Mouse (Mus musculus) urinary bladder, postnatal 10 days (tissue): ENCODE measurements around the gene Nfam1.

ENCODE experiments used
- DNase-seq: peaks from one replicate; pipeline ENCODE4 v3.0.0; 2022; ENCODE audit warnings: low spot score

The Nfam1 gene

DNA sequence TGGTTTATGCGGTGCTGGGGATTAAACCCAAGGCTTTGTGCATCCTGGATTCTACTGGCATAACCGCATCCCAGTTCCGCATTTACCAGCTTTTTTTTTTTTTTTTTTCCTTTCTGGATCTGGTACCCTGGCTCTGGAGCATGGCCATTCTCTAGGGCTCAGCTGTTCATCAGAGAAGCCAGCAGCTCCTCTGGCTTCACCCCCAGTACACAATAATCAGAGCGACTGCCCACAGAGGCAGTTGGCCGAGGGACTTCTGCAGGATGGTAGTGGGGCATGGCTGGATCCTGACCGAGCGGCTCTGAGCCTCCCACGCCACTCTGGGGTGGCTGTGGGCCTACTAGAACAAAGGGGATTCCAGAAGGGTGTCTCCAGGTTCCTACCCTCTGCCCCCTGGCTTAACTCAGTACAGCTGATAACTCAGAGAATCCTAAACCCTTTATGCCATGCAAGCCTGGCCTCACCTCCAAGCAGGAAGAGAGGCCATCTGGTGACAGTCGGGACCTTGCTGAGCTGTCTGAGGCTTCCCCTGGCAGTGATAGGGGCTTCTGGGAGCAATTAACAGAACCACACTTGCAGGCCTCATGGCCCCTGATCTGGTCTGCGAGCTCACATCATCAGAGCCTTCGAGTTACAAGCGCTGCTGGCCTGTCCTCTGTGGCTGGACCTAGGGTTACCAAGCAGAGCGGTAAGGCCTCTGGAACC lies 40.9 kb downstream of the Nfam1 start:
- no peak for DNase-seq

GRCm38 (mm10) chr15:82989190-82989704 lies 43.9 kb downstream of the Nfam1 start:
- DNase-seq, result no peak

DNA sequence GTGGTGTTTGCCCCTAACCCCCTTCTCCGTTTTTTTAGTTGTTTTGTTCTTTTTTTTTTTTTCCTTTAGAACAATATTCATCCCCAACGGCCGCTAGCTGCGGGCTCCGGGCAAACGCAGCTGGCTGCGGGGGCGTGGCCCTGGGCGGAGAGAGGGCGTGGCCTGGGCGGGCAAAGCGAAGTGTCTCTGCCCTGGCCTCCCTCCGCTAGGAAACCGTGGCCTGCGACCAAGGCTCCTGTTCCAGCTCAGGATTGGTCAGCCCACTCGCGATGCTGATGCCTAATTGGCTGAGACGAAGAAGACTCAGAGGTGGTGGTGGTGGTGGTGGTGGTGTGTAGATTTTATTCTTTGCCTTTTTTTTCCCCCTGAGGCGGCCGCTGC lies 45.4 kb downstream of the Nfam1 start, which contains the start of gene Tcf20:
Tcf20 (minus strand) TSS at position 141 of the 381 bp plus-strand sequence.
- peak; percentile 77 for DNase-seq

GRCm38 (mm10) chr15:82987014-82987731 lies 45.9 kb downstream of the Nfam1 start:
- DNase-seq, result no peak

- no peak for DNase-seq
These were observed 48.5 kb downstream of the Nfam1 start for GRCm38 (mm10) chr15:82984574-82984973.

DNA sequence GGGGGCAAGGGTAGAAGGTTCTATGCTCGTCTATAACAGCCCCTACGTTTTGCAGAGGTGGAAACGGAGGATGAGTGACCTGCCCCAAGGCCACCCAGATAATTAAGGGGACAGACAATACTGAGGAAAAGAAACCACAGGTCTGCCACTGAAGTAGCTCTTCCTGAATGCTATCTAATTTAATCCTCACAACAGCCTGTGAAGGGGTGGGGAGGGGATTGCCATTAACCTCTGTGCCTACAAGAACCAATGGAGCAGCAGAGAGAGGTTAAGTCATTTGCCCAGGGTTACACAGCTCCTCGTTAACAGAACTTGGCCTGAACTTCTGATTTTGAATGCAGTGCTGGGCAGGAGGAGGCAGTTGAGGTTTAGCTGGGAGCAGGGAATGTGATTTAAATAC lies 49.0 kb downstream of the Nfam1 start:
- DNase-seq, result no peak

DNA sequence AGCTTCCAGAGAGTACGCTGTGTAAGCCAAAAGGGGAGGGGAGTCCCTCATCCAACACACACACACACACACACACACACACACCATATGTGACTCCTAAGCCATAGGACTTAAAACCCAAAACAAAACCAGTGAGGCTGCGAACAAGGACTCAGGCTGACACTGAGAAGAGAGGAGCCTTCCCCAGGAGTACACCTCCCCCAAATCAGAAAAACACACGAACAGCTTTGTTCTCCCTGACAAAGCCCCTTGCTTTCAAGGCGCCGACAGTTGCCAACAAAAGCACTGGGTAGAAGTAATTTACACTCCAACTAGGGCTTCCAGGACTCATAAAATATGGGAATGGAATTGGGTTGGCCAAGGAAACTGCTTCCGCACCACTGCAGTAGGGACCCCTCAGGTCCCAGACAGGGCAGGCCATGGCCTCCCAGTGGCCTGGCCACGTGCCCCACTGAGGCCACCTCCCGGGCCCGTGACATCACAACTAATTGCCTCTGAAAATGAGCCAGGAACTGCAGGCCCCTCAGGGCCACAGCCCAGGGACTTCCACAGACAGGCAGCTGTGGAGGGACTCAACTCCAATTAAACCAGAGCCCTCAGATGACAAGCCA lies 49.6 kb downstream of the Nfam1 start:
- DNase-seq, result no peak

- DNase-seq, result no peak
These were observed 50.2 kb downstream of the Nfam1 start for GRCm38 (mm10) chr15:82982724-82983415.

GRCm38 (mm10) chr15:82981676-82982520 lies 51.2 kb downstream of the Nfam1 start:
- no peak for DNase-seq

DNA sequence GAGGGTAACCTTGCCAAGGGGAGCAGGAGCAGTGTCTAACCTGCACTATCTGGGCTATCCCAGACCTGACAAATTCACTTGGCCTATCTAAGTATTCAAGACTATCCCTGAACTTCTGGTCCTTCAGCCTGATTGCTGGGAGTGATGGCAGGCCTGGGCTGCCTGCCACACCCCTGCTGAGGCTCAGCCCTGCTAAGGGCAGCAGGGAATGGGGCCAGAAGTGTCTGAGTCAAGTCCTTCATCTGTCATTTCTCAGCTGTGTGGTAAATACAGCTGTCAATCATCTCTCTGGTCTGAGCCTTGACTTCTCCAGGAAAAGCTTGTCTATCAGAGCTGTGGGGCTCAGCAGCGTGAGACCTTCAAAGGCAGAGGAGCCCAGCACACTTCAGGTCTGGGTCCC lies 53.6 kb downstream of the Nfam1 start:
- DNase-seq, result no peak

- no peak for DNase-seq
These were observed 58.6 kb downstream of the Nfam1 start for GRCm38 (mm10) chr15:82974471-82974870.

DNA sequence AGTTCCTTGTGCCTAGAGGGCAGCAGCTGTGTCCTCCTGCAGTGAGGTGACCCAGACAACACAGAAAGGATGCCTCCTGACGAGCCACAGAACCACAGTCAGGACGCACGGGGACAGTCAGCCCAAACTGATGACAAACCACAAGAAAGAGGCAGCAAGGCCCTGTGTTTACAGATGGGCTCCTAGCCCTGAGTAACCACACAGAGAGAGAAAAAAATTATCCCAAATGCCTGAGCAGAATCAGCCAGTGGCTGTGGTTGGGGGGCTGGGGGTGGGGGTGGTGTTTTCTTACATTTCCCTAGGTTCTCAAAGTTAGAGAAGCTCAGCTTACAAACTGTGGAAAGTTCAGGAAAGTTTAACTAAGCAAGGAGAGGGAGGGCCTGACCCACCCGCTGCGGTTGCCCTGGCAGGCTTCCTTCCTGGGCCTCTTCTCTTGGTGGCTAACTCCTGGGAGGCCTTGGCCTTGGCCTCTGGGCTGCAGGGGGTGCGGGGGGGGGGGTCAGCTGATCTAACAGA lies 63.8 kb downstream of the Nfam1 start:
- DNase-seq, result no peak

GRCm38 (mm10) chr15:82968449-82968848 lies 64.7 kb downstream of the Nfam1 start:
- no peak for DNase-seq

GRCm38 (mm10) chr15:82967947-82968346 lies 65.2 kb downstream of the Nfam1 start:
- DNase-seq, result no peak

DNA sequence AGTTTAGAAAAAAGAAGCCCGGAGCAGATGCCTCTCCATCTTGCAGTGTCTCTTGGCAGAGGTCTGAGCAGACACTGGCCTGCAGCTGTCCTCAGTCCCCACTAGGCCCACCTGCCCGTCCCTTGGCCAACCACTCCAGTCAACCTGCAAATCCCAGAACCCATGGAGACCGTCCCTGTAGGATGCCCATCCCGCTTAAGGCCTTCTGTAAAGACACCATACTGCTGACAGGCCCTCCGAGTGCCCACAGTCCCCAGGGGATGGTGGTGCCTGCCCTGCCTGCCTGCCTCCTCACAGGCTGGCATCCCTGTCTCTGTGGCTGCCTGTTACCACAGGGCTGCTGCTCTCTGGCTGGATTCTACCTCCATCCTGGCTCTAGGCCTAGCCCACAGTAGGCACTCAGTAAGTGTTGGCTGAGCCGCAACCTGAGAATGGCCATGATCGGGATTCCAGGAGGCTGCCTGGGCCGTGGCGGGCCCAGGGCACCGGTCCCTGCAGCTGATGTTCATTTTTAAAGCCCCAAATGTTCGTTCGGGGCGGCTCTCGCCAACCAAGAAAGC lies 68.8 kb downstream of the Nfam1 start:
- no peak for DNase-seq

DNA sequence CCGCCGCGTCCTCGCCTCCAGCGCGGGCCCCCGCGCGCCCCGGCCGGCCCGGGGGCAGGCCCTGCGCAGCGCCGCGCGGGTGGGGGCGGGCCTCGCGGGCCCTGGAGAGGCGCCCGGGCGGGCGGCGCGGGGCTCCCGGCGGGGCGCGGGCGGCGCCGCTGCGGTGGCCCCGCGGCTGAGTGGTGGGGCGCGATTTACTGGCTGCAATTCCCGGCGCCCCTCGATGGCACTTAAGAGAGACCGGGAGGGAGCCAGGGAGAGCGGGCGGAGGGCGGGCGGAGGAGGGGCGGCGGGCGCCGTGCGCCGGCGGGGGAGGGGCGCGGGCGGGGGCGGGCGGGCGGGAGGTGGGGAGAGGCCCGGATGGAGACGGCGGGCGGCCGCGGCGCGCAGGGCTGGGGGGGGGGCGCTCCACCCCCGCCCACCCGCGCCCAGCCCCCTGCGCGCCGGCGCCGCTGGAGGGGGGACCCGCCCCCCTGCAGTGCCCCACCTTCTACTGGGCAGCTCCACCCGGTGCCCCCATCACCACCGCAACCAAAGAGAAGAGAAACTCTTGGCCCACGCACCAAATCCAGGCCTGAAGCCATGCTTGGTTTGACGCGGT lies 69.5 kb downstream of the Nfam1 start:
- no peak for DNase-seq

- no peak for DNase-seq
These were observed 70.0 kb downstream of the Nfam1 start for GRCm38 (mm10) chr15:82963090-82963489.

- no peak for DNase-seq
These were observed 70.6 kb downstream of the Nfam1 start for GRCm38 (mm10) chr15:82962536-82962935.

- no peak for DNase-seq
These were observed 72.1 kb downstream of the Nfam1 start for GRCm38 (mm10) chr15:82960786-82961561.

- no peak for DNase-seq
These were observed 74.0 kb downstream of the Nfam1 start for GRCm38 (mm10) chr15:82959151-82959550.
